Mouse (Mus musculus) thymus, adult 2 months (tissue): ENCODE measurements around the gene Vegfa.

Experiments used
- CTCF ChIP-seq: fragments of 200-500 bp; IDR thresholded peaks from 2 replicates; pipeline ENCODE4 v1.5.1; 2012; ENCODE audit warnings: mild to moderate bottlenecking, control low read depth, low read length, moderate library complexity, borderline replicate concordance; ENCODE audit not compliant: control insufficient read depth, poor library complexity, insufficient read depth; ENCODE audit errors: extremely low read depth
- POLR2A ChIP-seq: fragments of 200-500 bp; IDR thresholded peaks from 2 replicates; pipeline ENCODE4 v1.6.1; 2012; ENCODE audit warnings: mild to moderate bottlenecking, low read length, control low read depth, moderate library complexity; ENCODE audit not compliant: control insufficient read depth, poor library complexity, insufficient read depth; ENCODE audit errors: extremely low read depth

DNA sequence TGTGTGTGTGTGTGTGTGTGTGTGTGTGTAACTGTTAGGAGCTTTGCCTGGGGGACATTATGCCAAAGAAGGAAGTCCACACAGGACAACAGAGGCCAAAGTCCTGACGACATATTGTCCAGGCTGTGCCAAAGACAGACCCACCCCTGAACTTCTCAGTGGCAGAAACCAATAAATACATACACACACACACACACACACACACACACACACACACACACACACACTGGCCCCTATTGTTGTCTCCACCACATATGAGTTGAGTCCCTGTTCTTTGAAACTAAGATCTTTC is 44.0 kb upstream of the Vegfa start:
- TF ChIP-seq POLR2A (no peak), CTCF (no peak)
